Mouse (Mus musculus): ENCODE results near the gene Vmn2r27. TPM values are rescaled to one million over a fixed set of nuclear protein-coding genes. Genes with fewer than 3 reads are reported as not detected.

Gene Vmn2r27
- total and polyA plus RNA-seq, 3 experiments = not detected

- in situ Hi-C loops (cut with MboI; ENCODE audit: low pct_ligation_motif_present, low pct_unique_long_range_greater_than_20kb, low sequenced_read_pairs) = loop anchor here (5.0 to 10.0 kb wide), 2 partner anchors 117 to 326 kb away; no protein-coding TSS in a partner anchor
- no peak overlapping the region for H3K4me3 ChIP-seq (replicated peaks in 1 of 3; ENCODE audit: low read depth in 2 of 3, low read length in 2 of 3, poor library complexity in 1 of 3)
- H3K9ac ChIP-seq (ENCODE audit: insufficient read depth, low read depth) = no peak overlapping the region
- H3K27ac ChIP-seq (ENCODE audit: insufficient read depth, low read depth) = no peak overlapping the region
- no peaks in the 10 kb centered on the region for H3K4me1 ChIP-seq (ENCODE audit: control insufficient read depth in 1 of 2, insufficient read depth in 2 of 2)
- no peaks in the 10 kb centered on the region; the same call in 1 of the 2 replicates for H3K79me2 ChIP-seq (replicated peaks; ENCODE audit: control insufficient read depth, extremely low read depth, insufficient read depth, poor library complexity, severe bottlenecking)
- peaks cover 49% of the 10 kb centered on the region for H3K27me3 ChIP-seq (replicated peaks)
- H3K9me3 ChIP-seq (replicated peaks; ENCODE audit: low read length) = no peaks in the 10 kb centered on the region
- peak; percentile 65 for DNase-seq (ENCODE audit: extremely low read depth)
- TF ChIP-seq GABPA (IDR thresholded peaks at IDR 0.05; ENCODE audit: insufficient replicate concordance, low read depth, low read length) (no peak), SMC3 (IDR thresholded peaks at IDR 0.05; ENCODE audit: low read depth, low read length) (peak; percentile 76), JUN (IDR thresholded peaks at IDR 0.05; ENCODE audit: insufficient read depth, low read depth, low read length) (no peak), UBTF (IDR thresholded peaks at IDR 0.05; ENCODE audit: low read depth, low read length) (no peak), JUND (conservative IDR thresholded peaks at IDR 0.05; ENCODE audit: low read depth, low read length) (no peak), MXI1 (IDR thresholded peaks at IDR 0.05; ENCODE audit: low read depth, low read length) (no peak), IRF4 (IDR thresholded peaks at IDR 0.05; ENCODE audit: low read depth, low read length) (no peak), ETS1 (conservative IDR thresholded peaks at IDR 0.05; ENCODE audit: low read depth, low read length) (no peak), CHD1 (IDR thresholded peaks at IDR 0.05; ENCODE audit: low read depth, low read length) (no peak), SIN3A (IDR thresholded peaks at IDR 0.05; ENCODE audit: low read length) (no peak), ZNF384 (IDR thresholded peaks at IDR 0.05; ENCODE audit: low read depth, low read length) (no peak), NRF1 (IDR thresholded peaks at IDR 0.05; ENCODE audit: low read depth, low read length) (no peak), MEF2A (IDR thresholded peaks at IDR 0.05; ENCODE audit: borderline replicate concordance, low read depth, low read length) (no peak), ZMIZ1 (IDR thresholded peaks at IDR 0.05; ENCODE audit: low read depth, low read length) (no peak), CTCF (conservative IDR thresholded peaks at IDR 0.05 in 1 of 2, IDR thresholded peaks at IDR 0.05 in 1 of 2; ENCODE audit: low read depth in 2 of 2, low read length in 2 of 2) (peak; percentile 54 to 90; a peak in 3 of 4 replicates), TCF12 (IDR thresholded peaks at IDR 0.05; ENCODE audit: low read depth, low read length) (no peak), ELF1 (IDR thresholded peaks at IDR 0.05; ENCODE audit: low read depth, low read length) (no peak), TBP (conservative IDR thresholded peaks at IDR 0.05; ENCODE audit: low read depth, low read length) (no peak), RCOR1 (conservative IDR thresholded peaks at IDR 0.05; ENCODE audit: low read depth, low read length) (no peak), RAD21 (IDR thresholded peaks at IDR 0.05; ENCODE audit: low read depth, low read length) (peak; percentile 91), PAX5 (IDR thresholded peaks at IDR 0.05; ENCODE audit: low read length) (no peak), ZKSCAN1 (IDR thresholded peaks at IDR 0.05; ENCODE audit: borderline replicate concordance, low read depth, low read length) (no peak)
- dilution Hi-C loops (cut with MboI; ENCODE audit: extremely low pct_ligation_motif_present, extremely low pct_unique_long_range_greater_than_20kb, low sequenced_read_pairs) = no loop called here
- no peaks in the 10 kb centered on the region for H3K36me3 ChIP-seq (replicated peaks in 1 of 2; ENCODE audit: control insufficient read depth in 1 of 2, insufficient read depth in 1 of 2, low read length in 1 of 2)
- H3K4me2 ChIP-seq (ENCODE audit: insufficient read depth, low read depth, poor library complexity, severe bottlenecking) = no peak overlapping the region
These were observed 28.7 kb upstream of the Vmn2r27 start for GRCm38 (mm10) chr6:124260198-124260931.
